Mouse (Mus musculus) c-Kit-positive CD71-positive TER-119-positive erythroid progenitor cells, embryonic 14.5 days (primary cell): ENCODE data around the gene Crybb1.

ENCODE experiments used
- DNase-seq: peaks from one replicate; pipeline ENCODE4 v3.0.0-alpha.2; 2013; ENCODE audit warnings: low spot score

The Crybb1 gene

DNA sequence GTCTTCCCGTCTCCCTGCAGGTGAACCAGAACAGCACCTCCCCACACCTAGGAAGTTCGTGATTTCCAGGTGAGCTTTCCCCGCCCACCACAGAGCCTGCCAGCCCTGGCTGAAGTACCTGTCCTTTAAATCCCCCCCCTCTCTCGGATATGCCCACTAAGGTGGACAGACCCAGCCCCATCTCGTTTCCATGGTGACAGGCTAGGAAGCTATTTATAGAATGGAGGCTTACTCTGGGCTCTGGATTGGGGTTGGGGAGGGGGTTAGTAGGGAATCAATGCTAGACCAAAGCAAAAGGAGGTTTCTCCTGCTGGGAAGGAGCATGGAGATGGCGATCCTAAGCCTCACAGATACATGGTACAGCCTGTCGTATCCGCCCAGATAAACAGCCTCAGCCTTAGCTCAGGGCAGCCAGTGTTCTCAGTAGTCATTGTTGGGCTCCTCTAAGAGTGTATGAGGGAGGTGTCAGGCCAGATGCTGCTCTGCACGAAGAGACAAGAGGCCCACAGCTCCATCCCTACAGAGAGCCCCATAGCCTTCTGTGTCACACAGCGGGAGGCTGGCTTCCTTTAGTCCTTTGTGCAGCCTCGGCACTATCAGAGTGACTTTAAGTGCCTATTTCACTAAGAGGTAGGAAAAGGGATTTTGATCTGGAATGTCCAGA lies 57.7 kb downstream of the Crybb1 start:
- DNase-seq = no peak

DNA sequence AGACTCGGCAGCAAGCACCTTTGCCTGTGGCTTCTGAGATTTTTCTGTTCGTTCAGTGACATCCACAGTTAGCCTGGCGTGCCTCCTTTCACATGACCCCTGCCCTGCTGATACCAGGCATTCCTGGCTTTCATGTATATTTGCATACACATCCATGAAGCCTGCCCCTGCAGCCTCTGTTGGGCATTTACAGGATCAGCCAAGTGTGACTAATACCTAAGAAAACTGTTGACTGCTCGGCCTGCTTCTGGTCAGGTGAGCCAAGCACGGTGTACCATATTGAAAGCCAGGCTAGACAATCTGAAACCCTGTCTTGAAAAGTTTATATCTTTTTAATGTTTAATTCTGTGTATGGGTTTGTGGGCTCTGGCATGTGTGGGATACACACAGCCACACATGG lies 60.9 kb downstream of the Crybb1 start:
- DNase-seq = no peak

DNA sequence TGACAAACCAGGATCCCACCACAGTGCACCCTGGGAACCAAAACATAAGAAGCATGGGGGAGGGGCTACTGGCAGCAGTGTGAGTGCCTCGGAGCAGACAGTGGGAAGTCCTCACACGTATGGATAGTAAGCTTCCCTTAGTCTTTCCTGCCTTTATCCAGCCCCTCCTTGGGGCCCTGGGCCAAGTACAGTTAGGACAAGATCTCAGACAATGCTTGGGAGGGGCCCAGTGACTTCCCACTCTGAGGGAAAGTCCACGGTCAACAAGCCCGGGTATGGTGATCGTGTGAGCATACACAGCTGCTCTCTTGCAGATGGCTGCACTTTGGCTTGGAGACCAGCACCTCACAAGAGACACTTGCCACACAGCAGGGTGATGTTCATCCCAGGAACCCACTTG lies 61.7 kb downstream of the Crybb1 start:
- DNase-seq = no peak
